Mouse (Mus musculus): Measurements from ENCODE around the gene Hddc2. TPM values are rescaled to one million over a fixed set of nuclear protein-coding genes. Genes with fewer than 3 reads are reported as not detected.

Hddc2 gene
- polyA plus RNA-seq, 1 experiment from 2014 or later = 66.5 TPM

DNA sequence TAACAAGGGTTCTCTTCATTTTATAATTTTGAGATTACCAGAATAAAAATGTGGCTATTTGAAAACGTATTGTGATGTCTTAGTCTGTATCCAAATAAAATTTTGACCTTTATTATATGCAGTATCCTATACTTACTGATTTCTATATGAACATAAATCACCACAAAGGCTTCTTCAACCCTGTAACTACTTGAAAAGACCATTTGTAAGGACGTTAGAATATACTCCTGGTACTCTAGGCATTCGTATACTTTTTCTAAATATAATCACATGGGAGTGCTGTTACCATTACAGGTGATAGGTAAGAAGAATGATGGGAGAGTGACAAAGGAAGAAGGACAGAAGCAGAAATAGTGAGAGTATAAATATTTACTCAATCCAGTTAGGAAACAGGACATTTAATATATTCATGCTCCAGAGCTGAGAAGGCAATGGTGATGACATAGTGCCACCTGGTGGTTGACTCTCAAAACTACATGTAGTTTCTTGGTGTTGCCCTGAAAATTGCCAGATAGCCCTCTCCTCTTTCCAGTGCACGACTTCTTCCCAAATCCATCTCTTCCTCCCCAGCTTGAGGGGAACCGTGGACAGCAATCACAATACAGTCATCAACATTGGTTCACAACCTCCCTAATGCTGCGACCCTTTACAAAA, 14.1 kb upstream of the Hddc2 start:
- Histone ChIP-seq H3K9ac (ENCODE audit: low read depth, low read length) (no peak overlapping the region), H3K36me3 (ENCODE audit: control insufficient read depth, insufficient read depth, low read length) (no peaks in the 10 kb centered on the region), H3K27ac (ENCODE audit: low read length) (no peak overlapping the region), H3K4me1 (ENCODE audit: control insufficient read depth, insufficient read depth, low read length) (no peaks in the 10 kb centered on the region), H3K4me3 (ENCODE audit: low read length) (no peak overlapping the region), H3K4me2 (ENCODE audit: low read depth, low read length) (no peak overlapping the region), H3K27me3 (replicated peaks; ENCODE audit: control insufficient read depth, insufficient read depth, low read length) (no peaks in the 10 kb centered on the region), H3K9me3 (ENCODE audit: control insufficient read depth, low read length) (no peaks in the 10 kb centered on the region)
- ATAC-seq = peak; percentile 44; the same call in 1 of the 2 replicates
- 30% methylated on average over 6 of the region's 6 CpGs for WGBS

DNA sequence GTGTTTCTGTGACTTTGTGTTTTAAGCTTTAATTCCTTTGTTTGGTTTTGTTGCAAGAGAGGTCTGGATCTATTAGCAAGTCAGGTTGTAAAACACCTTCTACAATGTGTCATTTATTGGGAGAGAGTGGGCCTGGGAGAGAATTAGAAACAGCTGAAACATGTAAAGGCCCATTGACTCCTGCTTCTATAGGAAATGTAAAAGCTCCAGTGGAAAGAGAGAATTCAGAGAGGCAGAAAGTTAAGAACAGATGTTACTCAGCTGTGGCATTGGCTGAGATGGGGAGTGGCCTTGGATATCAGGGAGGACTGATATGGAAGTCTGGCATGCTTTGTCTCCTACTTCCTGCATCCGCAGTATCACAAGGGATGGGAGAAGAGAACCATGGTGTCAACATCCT, 12.9 kb upstream of the Hddc2 start:
- H3K9me3 ChIP-seq (ENCODE audit: control insufficient read depth, low read length) = no peaks in the 10 kb centered on the region
- no peaks in the 10 kb centered on the region for H3K27me3 ChIP-seq (replicated peaks; ENCODE audit: control insufficient read depth, insufficient read depth, low read length)
- no peak overlapping the region for H3K4me3 ChIP-seq (ENCODE audit: low read length)
- H3K4me2 ChIP-seq (ENCODE audit: low read depth, low read length) = no peak overlapping the region
- WGBS = 72% methylated on average over 1 of the region's 1 CpGs
- H3K9ac ChIP-seq (ENCODE audit: low read depth, low read length) = no peak overlapping the region
- no peaks in the 10 kb centered on the region for H3K36me3 ChIP-seq (ENCODE audit: control insufficient read depth, insufficient read depth, low read length)
- no peaks in the 10 kb centered on the region for H3K4me1 ChIP-seq (ENCODE audit: control insufficient read depth, insufficient read depth, low read length)
- H3K27ac ChIP-seq (ENCODE audit: low read length) = no peak overlapping the region
- no peak for ATAC-seq

DNA sequence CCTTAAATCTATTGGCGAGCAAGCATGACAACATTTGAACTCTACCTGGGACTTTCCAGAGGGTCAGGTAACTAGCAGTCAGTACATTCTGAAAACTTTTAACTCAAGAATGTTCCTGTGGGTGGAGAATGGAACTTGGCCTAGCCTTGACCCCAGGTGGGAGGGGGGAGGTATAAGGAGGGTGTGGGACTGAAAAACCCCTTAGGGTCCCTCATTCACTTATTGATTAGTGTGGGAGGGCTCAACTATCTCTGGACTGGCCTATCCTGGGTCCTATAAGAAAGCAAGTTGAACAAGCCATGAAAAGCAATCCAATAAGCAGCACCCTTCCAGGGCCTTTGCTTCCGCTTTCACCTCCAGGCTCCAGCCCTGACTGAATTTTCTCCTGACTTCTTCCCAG, 9.7 kb upstream of the Hddc2 start:
- WGBS = 95% methylated on average over 2 of the region's 2 CpGs
- no peaks in the 10 kb centered on the region for H3K36me3 ChIP-seq (ENCODE audit: control insufficient read depth, insufficient read depth, low read length)
- H3K9me3 ChIP-seq (ENCODE audit: control insufficient read depth, low read length) = no peaks in the 10 kb centered on the region
- no peak overlapping the region for H3K4me3 ChIP-seq (ENCODE audit: low read length)
- no peak overlapping the region for H3K9ac ChIP-seq (ENCODE audit: low read depth, low read length)
- no peak overlapping the region for H3K4me2 ChIP-seq (ENCODE audit: low read depth, low read length)
- no peaks in the 10 kb centered on the region for H3K27me3 ChIP-seq (replicated peaks; ENCODE audit: control insufficient read depth, insufficient read depth, low read length)
- ATAC-seq = no peak
- H3K27ac ChIP-seq (ENCODE audit: low read length) = no peak overlapping the region
- no peaks in the 10 kb centered on the region for H3K4me1 ChIP-seq (ENCODE audit: control insufficient read depth, insufficient read depth, low read length)

DNA sequence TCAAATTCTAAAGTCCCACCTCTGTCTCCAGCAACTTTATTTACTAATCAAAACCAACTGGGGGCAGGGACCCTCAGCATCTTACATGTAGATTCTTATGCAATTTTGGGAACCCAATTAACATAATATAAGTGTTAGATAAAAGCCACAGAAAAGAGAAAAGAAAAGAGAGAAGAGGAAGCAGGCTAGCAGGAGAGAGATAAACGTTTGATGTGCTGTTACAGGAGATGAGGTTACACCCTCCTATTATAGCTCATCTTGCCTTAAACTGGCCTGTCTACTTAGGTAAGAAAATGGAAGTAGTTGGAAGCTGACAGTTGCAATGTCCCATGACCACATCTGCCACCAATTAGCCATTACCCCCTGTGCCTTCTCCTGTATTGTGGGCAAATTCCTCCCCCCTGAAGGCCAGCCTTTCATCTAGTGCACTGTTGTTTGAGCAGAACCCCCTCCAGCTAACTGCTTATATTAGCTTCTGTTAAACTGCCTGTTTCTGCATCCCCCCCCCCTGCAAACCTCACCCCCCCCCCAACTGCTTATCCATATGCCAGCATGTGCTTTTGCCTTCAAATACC, 6.1 kb upstream of the Hddc2 start:
- no peaks in the 10 kb centered on the region for H3K4me1 ChIP-seq (ENCODE audit: control insufficient read depth, insufficient read depth, low read length)
- ATAC-seq = no peak
- 33% methylated on average over 1 of the region's 1 CpGs for WGBS
- H3K27ac ChIP-seq (ENCODE audit: low read length) = no peak overlapping the region
- H3K9ac ChIP-seq (ENCODE audit: low read depth, low read length) = no peak overlapping the region
- no peak overlapping the region for H3K4me3 ChIP-seq (ENCODE audit: low read length)
- no peaks in the 10 kb centered on the region for H3K36me3 ChIP-seq (ENCODE audit: control insufficient read depth, insufficient read depth, low read length)
- H3K27me3 ChIP-seq (replicated peaks; ENCODE audit: control insufficient read depth, insufficient read depth, low read length) = no peaks in the 10 kb centered on the region
- no peaks in the 10 kb centered on the region for H3K9me3 ChIP-seq (ENCODE audit: control insufficient read depth, low read length)
- no peak overlapping the region for H3K4me2 ChIP-seq (ENCODE audit: low read depth, low read length)

DNA sequence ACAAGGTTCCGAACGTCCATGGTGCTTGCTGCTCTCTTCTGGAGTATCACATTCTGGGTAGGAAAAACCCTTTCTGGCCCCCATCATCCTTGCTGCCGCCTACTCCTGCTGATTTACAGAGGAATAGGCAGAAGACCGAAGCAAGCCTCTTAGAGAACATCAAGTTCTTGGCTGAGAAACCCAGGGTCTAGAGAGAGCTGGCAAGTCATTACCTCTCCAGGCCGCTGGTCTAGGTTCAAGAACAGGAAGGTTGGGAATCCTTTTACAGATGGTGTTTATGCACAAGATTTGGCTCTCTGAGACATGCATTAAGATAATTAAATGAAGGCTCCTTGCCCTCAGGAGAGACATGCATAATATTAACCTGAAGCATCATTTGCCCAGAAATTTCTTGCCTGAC, 5.3 kb downstream of the Hddc2 start:
- H3K4me1 ChIP-seq (ENCODE audit: control insufficient read depth, insufficient read depth, low read length) = peaks cover 4% of the 10 kb centered on the region; the same call in 1 of the 2 replicates
- no peaks in the 10 kb centered on the region; the same call in 1 of the 2 replicates for H3K36me3 ChIP-seq (ENCODE audit: control insufficient read depth, insufficient read depth, low read length)
- WGBS = 76% methylated on average over 5 of the region's 5 CpGs
- H3K9ac ChIP-seq (ENCODE audit: low read depth, low read length) = no peak overlapping the region
- no peaks in the 10 kb centered on the region for H3K9me3 ChIP-seq (ENCODE audit: control insufficient read depth, low read length)
- no peak overlapping the region for H3K27ac ChIP-seq (ENCODE audit: low read length)
- H3K27me3 ChIP-seq (replicated peaks; ENCODE audit: control insufficient read depth, insufficient read depth, low read length) = no peaks in the 10 kb centered on the region
- ATAC-seq = no peak
- H3K4me2 ChIP-seq (ENCODE audit: low read depth, low read length) = no peak overlapping the region
- no peak overlapping the region for H3K4me3 ChIP-seq (ENCODE audit: low read length)

DNA sequence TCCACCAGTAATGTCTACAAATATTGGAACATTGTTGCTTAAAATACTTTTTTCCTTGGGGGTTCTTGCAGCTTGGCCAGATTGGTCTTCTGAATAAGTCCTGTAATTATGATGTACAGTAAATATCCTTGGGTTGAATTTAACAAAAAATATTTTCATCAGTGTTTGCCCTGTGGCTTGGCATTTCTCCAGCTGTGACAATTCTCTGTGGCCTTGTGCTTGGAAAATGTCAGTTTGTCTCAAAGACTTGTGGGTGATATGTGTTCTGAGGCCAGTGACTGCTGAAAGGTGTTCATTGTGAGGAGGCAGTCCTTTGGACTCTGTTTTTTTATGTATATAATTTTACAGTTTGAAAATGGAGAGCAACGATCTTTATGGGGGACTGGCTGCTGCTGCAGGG, 16.3 kb downstream of the Hddc2 start:
- 84% methylated on average over 1 of the region's 1 CpGs for WGBS
- no peak for ATAC-seq
- H3K36me3 ChIP-seq (ENCODE audit: control insufficient read depth, insufficient read depth, low read length) = 0 out of 2 replicates have a peak, but pooled peaks cover 5% of the 10 kb centered on the region
- no peak overlapping the region for H3K9ac ChIP-seq (ENCODE audit: low read depth, low read length)
- H3K4me1 ChIP-seq (ENCODE audit: control insufficient read depth, insufficient read depth, low read length) = no peaks in the 10 kb centered on the region
- no peak overlapping the region for H3K4me2 ChIP-seq (ENCODE audit: low read depth, low read length)
- no peak overlapping the region for H3K27ac ChIP-seq (ENCODE audit: low read length)
- H3K4me3 ChIP-seq (ENCODE audit: low read length) = no peak overlapping the region
- no peaks in the 10 kb centered on the region for H3K27me3 ChIP-seq (replicated peaks; ENCODE audit: control insufficient read depth, insufficient read depth, low read length)
- H3K9me3 ChIP-seq (ENCODE audit: control insufficient read depth, low read length) = no peaks in the 10 kb centered on the region

DNA sequence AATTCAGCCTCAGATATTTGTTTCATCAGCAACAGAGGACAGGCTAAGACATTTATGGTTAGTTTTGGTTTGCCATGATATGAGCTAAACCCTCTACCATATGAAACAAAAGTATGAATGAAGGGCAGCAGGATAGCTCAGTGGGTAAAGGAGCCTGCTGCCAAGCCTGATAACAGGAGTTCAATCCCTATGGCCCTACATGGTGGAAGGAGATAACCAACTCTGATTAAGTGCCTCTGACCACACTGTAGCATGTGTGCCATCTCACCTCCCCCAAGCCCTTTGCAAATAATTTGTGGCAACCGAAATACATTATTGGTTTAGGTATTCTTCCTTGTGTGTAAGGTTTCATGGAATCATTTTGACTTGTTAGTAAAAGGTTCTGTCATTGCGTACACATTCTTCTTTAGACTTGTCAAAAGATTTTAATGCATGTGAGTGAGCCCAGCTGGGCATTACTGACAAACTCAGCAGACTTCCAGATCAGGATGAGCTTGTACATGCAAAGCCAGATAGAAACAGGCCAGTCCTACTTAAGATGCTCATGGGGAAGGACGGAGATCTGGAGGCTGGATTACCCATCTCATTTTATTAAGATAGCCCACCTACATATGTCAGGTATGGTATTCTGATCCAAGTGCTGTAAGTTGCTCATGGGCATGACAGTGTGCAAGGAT, 17.2 kb downstream of the Hddc2 start:
- WGBS = 84% methylated on average over 3 of the region's 3 CpGs
- 0 out of 2 replicates have a peak, but pooled peaks cover 5% of the 10 kb centered on the region for H3K36me3 ChIP-seq (ENCODE audit: control insufficient read depth, insufficient read depth, low read length)
- no peak for ATAC-seq

DNA sequence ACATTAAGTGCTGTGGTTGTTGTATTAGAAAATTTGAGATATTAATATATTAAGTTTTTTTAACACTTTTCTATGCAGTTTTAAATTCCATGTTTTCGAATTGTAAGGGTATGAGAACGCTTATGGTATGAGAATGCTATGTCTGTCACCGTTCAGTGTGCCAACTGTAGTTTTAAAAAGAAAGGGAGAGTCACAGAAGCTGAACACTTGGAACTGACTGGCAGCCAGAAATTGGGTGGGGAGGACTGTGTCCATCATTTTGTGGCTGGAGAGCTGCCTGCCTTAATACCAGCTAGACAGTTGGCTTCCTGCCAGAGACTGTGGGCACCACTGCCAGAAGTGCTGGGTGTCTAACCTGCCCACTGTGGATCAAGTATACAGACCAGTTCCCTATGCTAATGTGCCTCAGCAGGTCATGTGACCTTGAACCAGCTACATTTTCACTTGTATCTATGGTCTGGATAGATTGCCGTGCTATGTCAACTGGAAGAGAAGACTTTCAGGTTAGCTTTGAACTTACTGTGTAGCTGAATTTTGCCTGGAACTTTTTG, 18.1 kb downstream of the Hddc2 start:
- 0 out of 2 replicates have a peak, but pooled peaks cover 3% of the 10 kb centered on the region for H3K36me3 ChIP-seq (ENCODE audit: control insufficient read depth, insufficient read depth, low read length)
- WGBS = 93% methylated on average over 4 of the region's 4 CpGs
- no peak overlapping the region for H3K4me3 ChIP-seq (ENCODE audit: low read length)
- no peak overlapping the region for H3K9ac ChIP-seq (ENCODE audit: low read depth, low read length)
- H3K27ac ChIP-seq (ENCODE audit: low read length) = no peak overlapping the region
- no peaks in the 10 kb centered on the region for H3K4me1 ChIP-seq (ENCODE audit: control insufficient read depth, insufficient read depth, low read length)
- H3K27me3 ChIP-seq (replicated peaks; ENCODE audit: control insufficient read depth, insufficient read depth, low read length) = no peaks in the 10 kb centered on the region
- H3K9me3 ChIP-seq (ENCODE audit: control insufficient read depth, low read length) = no peaks in the 10 kb centered on the region
- no peak for ATAC-seq
- H3K4me2 ChIP-seq (ENCODE audit: low read depth, low read length) = no peak overlapping the region

More for the DNA sequence above, 17.2 kb downstream of the Hddc2 start:
- Histone ChIP-seq H3K9ac (ENCODE audit: low read depth, low read length) (no peak overlapping the region), H3K27ac (ENCODE audit: low read length) (no peak overlapping the region), H3K9me3 (ENCODE audit: control insufficient read depth, low read length) (no peaks in the 10 kb centered on the region), H3K4me1 (ENCODE audit: control insufficient read depth, insufficient read depth, low read length) (no peaks in the 10 kb centered on the region), H3K27me3 (replicated peaks; ENCODE audit: control insufficient read depth, insufficient read depth, low read length) (no peaks in the 10 kb centered on the region), H3K4me3 (ENCODE audit: low read length) (no peak overlapping the region), H3K4me2 (ENCODE audit: low read depth, low read length) (no peak overlapping the region)

DNA sequence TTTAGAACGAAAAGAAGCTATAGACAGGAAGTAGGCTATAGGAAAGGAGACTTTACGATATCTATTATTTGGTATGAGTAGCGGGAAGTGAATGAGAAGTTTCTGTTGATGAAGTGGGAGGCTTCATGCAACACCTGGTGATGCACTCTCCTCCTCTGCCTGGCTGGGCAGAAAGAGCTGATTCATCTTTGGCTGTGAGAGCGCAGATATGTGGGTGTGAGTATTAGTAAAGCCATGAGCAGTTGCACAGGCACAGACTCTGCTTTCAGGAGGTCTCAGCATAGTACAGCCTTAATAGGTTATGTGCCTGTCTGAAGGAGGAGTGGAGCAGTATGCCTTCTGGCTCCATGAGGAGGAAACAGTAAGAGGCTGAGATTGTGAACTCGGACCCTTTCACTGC, 23.2 kb downstream of the Hddc2 start:
- ATAC-seq = no peak

More for the DNA sequence above, 23.2 kb downstream of the Hddc2 start:
- Histone ChIP-seq H3K4me3 (ENCODE audit: low read length) (no peak overlapping the region), H3K36me3 (ENCODE audit: control insufficient read depth, insufficient read depth, low read length) (no peaks in the 10 kb centered on the region), H3K9me3 (ENCODE audit: control insufficient read depth, low read length) (no peaks in the 10 kb centered on the region), H3K4me1 (ENCODE audit: control insufficient read depth, insufficient read depth, low read length) (no peaks in the 10 kb centered on the region), H3K27me3 (replicated peaks; ENCODE audit: control insufficient read depth, insufficient read depth, low read length) (no peaks in the 10 kb centered on the region), H3K4me2 (ENCODE audit: low read depth, low read length) (no peak overlapping the region), H3K27ac (ENCODE audit: low read length) (no peak overlapping the region), H3K9ac (ENCODE audit: low read depth, low read length) (no peak overlapping the region)
- 81% methylated on average over 5 of the region's 5 CpGs for WGBS

Data from intestine, embryonic 16.5 days (tissue).